Mouse (Mus musculus): ENCODE data around the gene Cep19.

DNA sequence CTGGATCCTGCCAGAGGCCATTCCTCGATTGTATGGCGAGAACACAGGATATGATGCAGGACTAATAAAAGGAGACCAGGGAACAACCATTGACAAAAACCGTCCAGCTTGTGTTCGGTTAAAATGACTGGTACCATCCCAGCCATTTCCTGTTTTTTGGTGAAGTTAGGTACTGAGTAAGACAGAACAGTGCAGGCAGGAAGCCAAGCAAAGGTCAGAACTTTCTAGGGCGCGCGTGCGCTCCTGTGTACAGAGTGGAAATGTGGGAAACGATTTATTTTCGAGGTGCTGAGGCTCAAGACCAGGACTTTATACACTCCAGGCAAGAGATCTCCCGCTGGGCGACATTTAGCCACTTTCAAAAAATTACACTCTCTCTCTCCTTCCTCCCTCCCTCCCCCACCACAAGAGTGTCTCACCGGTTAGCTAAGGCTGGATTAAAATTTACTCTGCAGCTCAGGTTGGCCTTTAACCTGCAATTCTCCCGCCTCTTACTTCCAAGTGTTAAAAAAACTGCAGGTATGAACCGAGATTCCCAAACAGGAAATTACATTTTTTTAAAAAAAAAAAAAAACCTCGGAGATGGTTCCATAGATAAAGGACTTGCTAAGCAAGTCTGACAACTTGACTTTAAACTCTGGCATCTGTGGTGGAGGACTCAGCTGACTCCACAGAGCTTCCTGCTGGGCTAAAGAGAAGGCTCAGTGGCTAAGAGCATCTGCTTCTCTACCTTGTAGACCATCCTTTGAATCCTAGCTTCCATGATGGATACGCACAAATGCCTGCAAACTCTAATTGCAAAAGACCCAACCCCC is 11.8 kb upstream of the Cep19 start:
- TF ChIP-seq CHD2 (IDR thresholded peaks at IDR 0.05; ENCODE audit: low read depth, low read length): no peak
- no peak for TF ChIP-seq ZC3H11A (IDR thresholded peaks at IDR 0.05; ENCODE audit: borderline replicate concordance, low read depth, low read length)
- TF ChIP-seq ZNF384 (IDR thresholded peaks at IDR 0.05; ENCODE audit: low read depth, low read length): peak; percentile 77; the same call in 1 of the 2 replicates
